Mouse (Mus musculus) stomach, embryonic 14.5 days (tissue): ENCODE results near the gene Hsf2. TPM values are rescaled to one million over a fixed set of nuclear protein-coding genes. Genes with fewer than 3 reads are reported as not detected.
"Not testable (repeated sequence)": the region's sequence is repeated elsewhere in the genome, so short reads cannot be mapped to it uniquely, and the experiment has no call there.

Experiments
- ATAC-seq: fragments of 200-750 bp; cut with Nextera tagmentation; 2 replicates; pipeline ENCODE4 v1.8.0; 2017; ENCODE audit warnings: low read depth, moderate TSS enrichment; ENCODE audit not compliant: insufficient number of reproducible peaks, insufficient read depth, low FRiP score
- H3K27ac ChIP-seq: fragments of 300-500 bp; sonication (generic); 2 replicates; pipeline ENCODE4 v1.5.1; 2014; ENCODE audit warnings: mild to moderate bottlenecking, low read length, moderate library complexity, mixed read lengths
- H3K27me3 ChIP-seq: fragments of 300-500 bp; sonication (generic); 2 replicates; pipeline ENCODE4 v1.6.1; 2014; ENCODE audit warnings: low read length, control low read depth, mixed read lengths; ENCODE audit not compliant: control insufficient read depth, insufficient read depth
- H3K36me3 ChIP-seq: fragments of 300-500 bp; sonication (generic); 2 replicates; pipeline ENCODE4 v1.6.1; 2014; ENCODE audit warnings: mild to moderate bottlenecking, control low read depth, low read length, moderate library complexity, mixed read lengths; ENCODE audit not compliant: control insufficient read depth, insufficient read depth
- H3K4me1 ChIP-seq: fragments of 300-500 bp; sonication (generic); 2 replicates; pipeline ENCODE4 v1.6.1; 2014; ENCODE audit warnings: low read length, control low read depth, mixed read lengths; ENCODE audit not compliant: control insufficient read depth, insufficient read depth
- H3K4me2 ChIP-seq: fragments of 300-500 bp; sonication (generic); replicated peaks from 2 replicates; pipeline ENCODE4 v1.6.1; 2014; ENCODE audit warnings: low read depth, low read length, control low read depth
- H3K4me3 ChIP-seq: fragments of 300-500 bp; sonication (generic); 2 replicates; pipeline ENCODE4 v1.5.1; 2014; ENCODE audit warnings: low read depth, low read length, control low read depth
- H3K9ac ChIP-seq: fragments of 300-500 bp; sonication (generic); replicated peaks from 2 replicates; pipeline ENCODE4 v1.6.1; 2014; ENCODE audit warnings: low read depth, mild to moderate bottlenecking, control low read depth, low read length, moderate library complexity, mixed read lengths
- H3K9me3 ChIP-seq: fragments of 300-500 bp; sonication (generic); 2 replicates; pipeline ENCODE4 v1.6.1; 2016; ENCODE audit warnings: low read depth, low read length, control low read depth; ENCODE audit not compliant: control insufficient read depth
- WGBS: fragments of 180-500 bp; shearing (Covaris S2); extraction: QIAGEN DNeasy Blood & Tissue Kit; methylation state at CpG from one replicate; pipeline ENCODE4 v1.1.7; 2014; 5-methylcytosine and 5-hydroxymethylcytosine counted together
- polyA plus RNA-seq: library from polyadenylated mRNA; unstranded; fragments of >200 nt; fragmentation: Nextera tagmentation; extraction: Ambion mirVana; gene quantifications from 2 replicates; pipeline ENCODE4 v1.2.1, GENCODE M21; 2014

Gene Hsf2
- polyA plus RNA-seq, 1 experiment from 2014 or later: 39.8 TPM

- H3K4me3 ChIP-seq: no peak overlapping the region
- H3K36me3 ChIP-seq: peaks cover 46% of the 10 kb centered on the region
- no peak overlapping the region for H3K27ac ChIP-seq
- no peak for ATAC-seq
- H3K9me3 ChIP-seq: no peaks in the 10 kb centered on the region
- no peaks in the 10 kb centered on the region for H3K4me1 ChIP-seq
- no peak overlapping the region for H3K4me2 ChIP-seq
- H3K27me3 ChIP-seq: no peaks in the 10 kb centered on the region
- no peak overlapping the region for H3K9ac ChIP-seq
- WGBS: 94% methylated on average over 2 of the region's 2 CpGs
Observed at GRCm38 (mm10) chr10:57514616-57515015, 28.4 kb downstream of the Hsf2 start.

DNA sequence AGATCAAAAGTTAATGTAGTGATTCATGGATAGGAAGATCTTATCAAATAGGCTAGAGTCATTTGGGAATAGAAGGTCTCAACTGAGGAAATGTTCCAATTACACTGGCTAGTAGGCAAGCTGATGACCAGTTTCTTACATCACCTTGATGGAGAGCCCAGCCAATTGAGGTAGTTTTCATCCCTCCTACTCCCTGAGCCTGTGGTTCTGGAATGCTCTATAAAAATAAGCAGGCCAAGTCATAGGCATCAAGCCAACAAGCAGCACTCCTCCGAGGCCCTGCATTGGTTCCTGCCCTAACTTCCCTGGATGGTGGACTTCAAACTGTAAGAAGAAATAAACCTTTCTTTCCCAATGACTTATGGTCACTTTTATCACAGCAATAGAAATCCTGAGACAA lies 29.1 kb downstream of the Hsf2 start:
- Histone ChIP-seq H3K4me3 (no peak overlapping the region), H3K27me3 (no peaks in the 10 kb centered on the region), H3K4me1 (no peaks in the 10 kb centered on the region), H3K9me3 (no peaks in the 10 kb centered on the region), H3K9ac (no peak overlapping the region), H3K27ac (no peak overlapping the region), H3K4me2 (no peak overlapping the region), H3K36me3 (peaks cover 47% of the 10 kb centered on the region)
- 74% methylated on average over 1 of the region's 1 CpGs for WGBS
- no peak for ATAC-seq

DNA sequence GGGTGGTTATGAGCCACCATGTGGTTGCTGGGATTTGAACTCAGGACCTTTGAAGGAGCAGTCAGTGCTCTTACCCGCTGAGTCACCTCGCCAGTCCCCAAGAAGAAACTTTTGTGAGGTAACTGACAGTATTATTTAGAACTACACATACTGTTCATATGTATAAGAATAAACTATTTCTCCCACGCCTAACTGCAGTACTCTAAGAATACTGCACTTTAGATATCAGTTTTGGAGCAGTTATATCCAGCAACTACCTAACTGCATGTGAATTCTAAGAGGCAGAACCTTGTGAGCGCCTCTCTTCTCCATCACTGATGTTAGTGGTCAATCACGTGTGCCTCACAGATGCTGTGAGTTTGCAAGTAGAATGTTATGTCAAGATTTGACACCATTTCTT lies 40.3 kb downstream of the Hsf2 start:
- no peak overlapping the region for H3K27ac ChIP-seq
- no peak overlapping the region for H3K9ac ChIP-seq
- H3K9me3 ChIP-seq: no peaks in the 10 kb centered on the region
- ATAC-seq: no peak
- no peaks in the 10 kb centered on the region for H3K27me3 ChIP-seq
- H3K4me1 ChIP-seq: peaks cover 3% of the 10 kb centered on the region; the same call in 1 of the 2 replicates
- no peak overlapping the region for H3K4me2 ChIP-seq
- 92% methylated on average over 5 of the region's 5 CpGs for WGBS
- H3K4me3 ChIP-seq: no peak overlapping the region
- peaks cover 41% of the 10 kb centered on the region for H3K36me3 ChIP-seq

DNA sequence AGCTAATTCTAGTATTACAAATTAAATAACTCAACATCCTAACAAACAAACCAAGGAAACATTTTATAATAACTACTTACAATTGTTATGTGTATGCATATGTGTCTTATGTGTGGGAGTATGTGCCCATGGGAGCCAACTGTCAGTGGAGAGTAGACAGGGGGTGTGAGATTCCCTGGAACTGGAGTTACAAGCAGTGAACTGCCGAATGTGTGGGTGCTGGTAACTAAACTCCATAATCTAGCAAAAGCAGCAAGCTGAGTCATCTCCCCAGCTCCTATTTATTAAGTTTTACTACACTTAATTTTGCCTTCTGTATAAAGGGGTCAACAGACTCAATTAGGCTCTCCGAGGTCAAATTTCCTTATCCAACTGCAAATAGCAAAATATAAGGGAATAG lies 44.9 kb downstream of the Hsf2 start:
- Histone ChIP-seq H3K4me1 (peaks cover 3% of the 10 kb centered on the region; the same call in 1 of the 2 replicates), H3K4me3 (peak overlapping the region; percentile 87), H3K36me3 (peaks cover 12% of the 10 kb centered on the region), H3K9me3 (no peaks in the 10 kb centered on the region), H3K9ac (0 out of 2 replicates have a peak overlapping the region, but pooled peaks have one; percentile 84), H3K4me2 (peak overlapping the region; percentile 59), H3K27me3 (no peaks in the 10 kb centered on the region), H3K27ac (no peak overlapping the region)
- 64% methylated on average over 2 of the region's 2 CpGs for WGBS
- ATAC-seq: no peak

DNA sequence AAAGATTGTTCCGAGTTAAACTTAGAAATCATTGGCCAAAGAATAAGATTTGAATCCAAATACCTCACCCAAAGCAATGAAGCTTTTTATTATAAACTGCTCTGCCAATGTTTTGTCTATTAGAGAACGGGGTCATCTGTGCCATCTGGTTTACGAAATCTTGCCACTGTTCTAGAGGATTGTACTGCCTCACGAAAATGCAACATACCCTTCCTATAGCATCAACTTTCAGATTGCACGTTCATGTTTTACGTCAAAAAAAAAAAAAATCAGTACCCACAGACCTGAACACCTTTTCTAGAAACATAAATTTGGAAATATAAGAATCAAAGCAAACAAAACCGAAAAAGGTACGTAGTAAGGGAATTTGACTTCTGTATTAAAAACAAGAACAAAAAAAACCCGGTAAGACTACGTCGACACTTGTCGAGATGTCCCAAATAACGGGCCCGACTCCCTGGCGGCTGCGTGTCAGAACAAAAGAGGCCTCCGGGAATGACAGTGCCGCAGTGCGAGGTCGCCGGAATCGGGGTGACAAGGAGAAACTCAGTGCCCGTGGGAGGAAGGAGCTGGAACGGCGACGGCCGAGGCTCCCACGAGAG lies 45.5 kb downstream of the Hsf2 start:
- Histone ChIP-seq H3K4me3 (peak overlapping the region; percentile 87), H3K9me3 (no peaks in the 10 kb centered on the region), H3K27ac (peak overlapping the region; percentile 91), H3K4me1 (peaks cover 3% of the 10 kb centered on the region; the same call in 1 of the 2 replicates), H3K9ac (peak overlapping the region; percentile 84), H3K4me2 (peak overlapping the region; percentile 59), H3K27me3 (no peaks in the 10 kb centered on the region), H3K36me3 (peaks cover 9% of the 10 kb centered on the region; the same call in 1 of the 2 replicates)
- ATAC-seq: no peak
- WGBS: 3% methylated on average over 28 of the region's 28 CpGs

DNA sequence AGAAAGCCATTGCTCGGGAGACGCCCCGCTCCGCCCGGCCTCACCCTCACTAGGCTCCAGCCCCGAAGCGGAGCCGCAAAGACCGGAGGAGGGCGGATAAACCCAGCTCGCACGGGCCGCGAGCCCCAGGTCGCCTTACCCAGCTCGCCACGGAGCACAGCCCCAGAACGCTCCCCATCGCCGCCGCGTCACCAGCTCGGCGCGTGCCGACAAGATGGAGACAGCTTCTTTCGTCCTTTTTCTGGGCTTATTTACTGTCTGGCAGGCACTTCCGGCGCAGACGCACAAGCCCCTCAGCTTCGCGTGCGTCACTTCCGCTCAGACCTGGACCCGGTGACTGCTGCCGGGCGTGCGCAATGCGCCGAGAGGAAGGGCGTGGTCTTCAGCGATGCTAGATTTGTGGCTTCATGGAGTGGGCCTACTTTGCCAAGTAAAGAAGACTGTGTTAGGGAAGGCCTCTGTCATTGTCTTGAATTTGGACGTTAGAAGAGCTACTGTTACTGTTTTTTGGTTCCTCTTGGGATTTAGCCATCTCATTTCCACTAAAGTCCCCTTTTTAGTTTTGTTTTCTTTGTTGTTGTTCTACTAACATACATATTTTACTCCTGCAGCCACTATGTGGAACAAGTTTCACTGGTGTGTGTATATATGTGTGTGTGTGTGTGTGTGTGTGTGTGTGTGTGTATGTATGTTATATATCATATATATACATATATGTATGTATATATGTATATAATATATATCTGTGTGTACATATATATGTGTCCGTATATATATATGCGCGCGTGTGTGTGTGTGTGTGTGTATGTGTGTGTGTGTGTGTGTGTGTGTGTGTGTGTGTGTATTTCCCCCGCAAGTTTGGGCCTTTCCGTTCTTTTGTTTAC lies 46.3 kb downstream of the Hsf2 start, which contains the start of gene Serinc1:
Gene Serinc1 (minus strand): TSS at position 313 of the 884 bp plus-strand sequence.
- peak within 1 kb of the TSS; percentile 87 for H3K4me3 ChIP-seq
- WGBS: 12% methylated on average over 49 of the region's 49 CpGs
- peaks cover 2% of the 10 kb centered on the region; the same call in 1 of the 2 replicates for H3K36me3 ChIP-seq
- peak; percentile 99 for ATAC-seq
- no peaks in the 10 kb centered on the region for H3K9me3 ChIP-seq
- H3K9ac ChIP-seq: peak within 1 kb of the TSS; percentile 84
- H3K27me3 ChIP-seq: no peaks in the 10 kb centered on the region
- H3K27ac ChIP-seq: peak within 1 kb of the TSS; percentile 91
- H3K4me1 ChIP-seq: peaks cover 3% of the 10 kb centered on the region; the same call in 1 of the 2 replicates
- H3K4me2 ChIP-seq: peak within 1 kb of the TSS; percentile 59

DNA sequence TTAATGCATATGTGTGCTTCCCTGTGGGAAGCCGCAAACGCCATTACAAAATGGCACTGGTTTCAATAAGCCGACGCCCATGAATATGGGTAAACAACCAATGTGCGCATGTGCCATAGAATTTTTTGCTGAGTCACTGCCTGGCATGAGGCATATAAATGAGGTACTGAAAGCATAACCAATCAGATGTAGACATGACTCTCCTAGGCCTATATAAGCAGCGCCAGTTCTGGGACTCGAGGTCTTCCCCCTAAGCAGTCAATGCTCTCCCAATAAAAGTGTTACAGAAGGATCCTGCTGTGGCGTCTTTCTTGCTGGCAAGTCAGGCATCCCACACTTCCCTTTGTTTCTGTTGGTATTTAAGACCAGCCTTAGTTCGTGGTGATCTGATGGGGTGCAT lies 57.7 kb downstream of the Hsf2 start:
- H3K4me2 ChIP-seq, H3K36me3 ChIP-seq, H3K27me3 ChIP-seq, H3K4me3 ChIP-seq, H3K9ac ChIP-seq, ATAC-seq, H3K27ac ChIP-seq, H3K9me3 ChIP-seq, H3K4me1 ChIP-seq: not testable (repeated sequence)
- WGBS: 85% methylated on average over 9 of the region's 9 CpGs

- Histone ChIP-seq H3K9ac (no peak overlapping the region), H3K9me3 (no peaks in the 10 kb centered on the region), H3K36me3 (no peaks in the 10 kb centered on the region), H3K4me1 (no peaks in the 10 kb centered on the region), H3K27me3 (no peaks in the 10 kb centered on the region), H3K27ac (no peak overlapping the region), H3K4me3 (no peak overlapping the region), H3K4me2 (no peak overlapping the region)
- 85% methylated on average over 4 of the region's 4 CpGs for WGBS
- no peak for ATAC-seq
Observed at GRCm38 (mm10) chr10:57549631-57550030, 63.4 kb downstream of the Hsf2 start.
